Mouse (Mus musculus): Measurements from ENCODE around the gene Shoc2. TPM values are rescaled to one million over a fixed set of nuclear protein-coding genes. Genes with fewer than 3 reads are reported as not detected.
"Not testable (repeated sequence)": the region's sequence is repeated elsewhere in the genome, so short reads cannot be mapped to it uniquely, and the experiment has no call there.

Gene Shoc2
- total and polyA plus RNA-seq, 2 experiments from 2014 or later, result 49.4 to 77.3 TPM

- no peak for DNase-seq (ENCODE audit: low spot score)
- 72% methylated on average over 6 of the region's 6 CpGs for WGBS
- Histone ChIP-seq H3K4me2 (ENCODE audit: low read depth, low read length, poor library complexity, severe bottlenecking) (0 out of 2 replicates have a peak overlapping the region, but pooled peaks have one; percentile 18), H3K9me3 (ENCODE audit: low read length) (no peaks in the 10 kb centered on the region), H3K4me1 (ENCODE audit: insufficient read depth, low read length) (peaks cover 5% of the 10 kb centered on the region; the same call in 1 of the 2 replicates), H3K9ac (replicated peaks; ENCODE audit: low read length, poor library complexity, severe bottlenecking) (no peak overlapping the region), H3K36me3 (ENCODE audit: insufficient read depth, low read length) (peaks cover 7% of the 10 kb centered on the region; the same call in 1 of the 2 replicates), H3K27me3 (ENCODE audit: insufficient read depth, low read length) (no peaks in the 10 kb centered on the region), H3K4me3 (ENCODE audit: low read depth, low read length) (no peak overlapping the region), H3K27ac (ENCODE audit: low read depth, low read length) (no peak overlapping the region)
- TF ChIP-seq CTCF (IDR thresholded peaks at IDR 0.05), result no peak; the same call in 1 of the 2 replicates
- no peak for ATAC-seq (ENCODE audit: low FRiP score)
Observed at GRCm38 (mm10) chr19:53906033-53906702, 37.9 kb upstream of the Shoc2 start.

- ATAC-seq (ENCODE audit: low FRiP score); H3K9ac ChIP-seq (replicated peaks; ENCODE audit: low read length, poor library complexity, severe bottlenecking); H3K9me3 ChIP-seq (ENCODE audit: low read length); H3K36me3 ChIP-seq (ENCODE audit: insufficient read depth, low read length); H3K4me2 ChIP-seq (ENCODE audit: low read depth, low read length, poor library complexity, severe bottlenecking); DNase-seq (ENCODE audit: low spot score); H3K27ac ChIP-seq (ENCODE audit: low read depth, low read length); H3K27me3 ChIP-seq (ENCODE audit: insufficient read depth, low read length); H3K4me3 ChIP-seq (ENCODE audit: low read depth, low read length); H3K4me1 ChIP-seq (ENCODE audit: insufficient read depth, low read length): not testable (repeated sequence)
Observed at GRCm38 (mm10) chr19:53906703-53907070, 37.4 kb upstream of the Shoc2 start.

- Histone ChIP-seq H3K27ac (ENCODE audit: low read depth, low read length) (no peak overlapping the region), H3K9ac (replicated peaks; ENCODE audit: low read length, poor library complexity, severe bottlenecking) (no peak overlapping the region), H3K4me2 (ENCODE audit: low read depth, low read length, poor library complexity, severe bottlenecking) (no peak overlapping the region), H3K36me3 (ENCODE audit: insufficient read depth, low read length) (peaks cover 56% of the 10 kb centered on the region), H3K4me3 (ENCODE audit: low read depth, low read length) (no peak overlapping the region), H3K27me3 (ENCODE audit: insufficient read depth, low read length) (no peaks in the 10 kb centered on the region), H3K9me3 (ENCODE audit: low read length) (no peaks in the 10 kb centered on the region), H3K4me1 (ENCODE audit: insufficient read depth, low read length) (no peaks in the 10 kb centered on the region)
- DNase-seq (ENCODE audit: low spot score), result no peak
- ATAC-seq (ENCODE audit: low FRiP score), result no peak
- no peak for TF ChIP-seq CTCF (IDR thresholded peaks at IDR 0.05)
- 100% methylated on average over 4 of the region's 4 CpGs for WGBS
Observed at GRCm38 (mm10) chr19:53914950-53915349, 29.2 kb upstream of the Shoc2 start.

- no peak overlapping the region for H3K27ac ChIP-seq (ENCODE audit: low read depth, low read length)
- H3K4me3 ChIP-seq (ENCODE audit: low read depth, low read length), result no peak overlapping the region
- H3K9ac ChIP-seq (replicated peaks; ENCODE audit: low read length, poor library complexity, severe bottlenecking), result no peak overlapping the region
- H3K4me1 ChIP-seq (ENCODE audit: insufficient read depth, low read length), result no peaks in the 10 kb centered on the region
- no peaks in the 10 kb centered on the region for H3K27me3 ChIP-seq (ENCODE audit: insufficient read depth, low read length)
- no peaks in the 10 kb centered on the region for H3K9me3 ChIP-seq (ENCODE audit: low read length)
- WGBS, result 93% methylated on average over 10 of the region's 10 CpGs
- H3K4me2 ChIP-seq (ENCODE audit: low read depth, low read length, poor library complexity, severe bottlenecking), result no peak overlapping the region
- H3K36me3 ChIP-seq (ENCODE audit: insufficient read depth, low read length), result peaks cover 39% of the 10 kb centered on the region
- no peak for TF ChIP-seq CTCF (IDR thresholded peaks at IDR 0.05)
- ATAC-seq (ENCODE audit: low FRiP score), result no peak
- DNase-seq (ENCODE audit: low spot score), result no peak
Observed at GRCm38 (mm10) chr19:53919541-53919940, 24.6 kb upstream of the Shoc2 start.

GRCm38 (mm10) chr19:53921996-53922395 is 22.1 kb upstream of the Shoc2 start:
- H3K36me3 ChIP-seq (ENCODE audit: insufficient read depth, low read length), result peaks cover 29% of the 10 kb centered on the region
- WGBS, result 90% methylated on average over 3 of the region's 3 CpGs
- not testable (repeated sequence) for DNase-seq (ENCODE audit: low spot score)

GRCm38 (mm10) chr19:53925338-53925751 is 18.8 kb upstream of the Shoc2 start:
- H3K9ac ChIP-seq (replicated peaks; ENCODE audit: low read length, poor library complexity, severe bottlenecking), result no peak overlapping the region
- H3K27me3 ChIP-seq (ENCODE audit: insufficient read depth, low read length), result no peaks in the 10 kb centered on the region
- H3K36me3 ChIP-seq (ENCODE audit: insufficient read depth, low read length), result peaks cover 21% of the 10 kb centered on the region
- peak; percentile 80 for DNase-seq (ENCODE audit: low spot score)
- no peak overlapping the region for H3K4me3 ChIP-seq (ENCODE audit: low read depth, low read length)
- H3K4me1 ChIP-seq (ENCODE audit: insufficient read depth, low read length), result no peaks in the 10 kb centered on the region
- no peaks in the 10 kb centered on the region for H3K9me3 ChIP-seq (ENCODE audit: low read length)
- ATAC-seq (ENCODE audit: low FRiP score), result no peak
- H3K4me2 ChIP-seq (ENCODE audit: low read depth, low read length, poor library complexity, severe bottlenecking), result no peak overlapping the region
- peak; percentile 59 for TF ChIP-seq CTCF (IDR thresholded peaks at IDR 0.05)
- no peak overlapping the region for H3K27ac ChIP-seq (ENCODE audit: low read depth, low read length)
- WGBS, result 84% methylated on average over 2 of the region's 2 CpGs

More at GRCm38 (mm10) chr19:53921996-53922395, 22.1 kb upstream of the Shoc2 start:
- H3K27me3 ChIP-seq (ENCODE audit: insufficient read depth, low read length); H3K27ac ChIP-seq (ENCODE audit: low read depth, low read length); ATAC-seq (ENCODE audit: low FRiP score); H3K4me1 ChIP-seq (ENCODE audit: insufficient read depth, low read length); H3K9me3 ChIP-seq (ENCODE audit: low read length); H3K9ac ChIP-seq (replicated peaks; ENCODE audit: low read length, poor library complexity, severe bottlenecking); H3K4me3 ChIP-seq (ENCODE audit: low read depth, low read length); H3K4me2 ChIP-seq (ENCODE audit: low read depth, low read length, poor library complexity, severe bottlenecking): not testable (repeated sequence)

Measured in midbrain, postnatal 0 days (tissue).